Mouse (Mus musculus) heart, postnatal 14 days (tissue): ENCODE results near the gene Gm20388. TPM values are rescaled to one million over a fixed set of nuclear protein-coding genes. Genes with fewer than 3 reads are reported as not detected.
"Not testable (repeated sequence)": the region's sequence is repeated elsewhere in the genome, so short reads cannot be mapped to it uniquely, and the experiment has no call there.

Experiments
- DNase-seq, 2 experiments: peaks; one replicate each; pipeline ENCODE4 v3.0.0; 2021 to 2022
- intact Hi-C: fragments of 180-260 bp; cut with DNase I; formaldehyde crosslinking; loops from one replicate; pipeline ENCODE4 v1.15.1; 2025
- total RNA-seq, 2 experiments: library from RNA; stranded (reverse); gene quantifications; 2 replicates each; pipeline ENCODE4 v1.2.3; 2021

Gene Gm20388
- total RNA-seq, 2 experiments from 2014 or later = 0.24 TPM; not detected in 1

DNA sequence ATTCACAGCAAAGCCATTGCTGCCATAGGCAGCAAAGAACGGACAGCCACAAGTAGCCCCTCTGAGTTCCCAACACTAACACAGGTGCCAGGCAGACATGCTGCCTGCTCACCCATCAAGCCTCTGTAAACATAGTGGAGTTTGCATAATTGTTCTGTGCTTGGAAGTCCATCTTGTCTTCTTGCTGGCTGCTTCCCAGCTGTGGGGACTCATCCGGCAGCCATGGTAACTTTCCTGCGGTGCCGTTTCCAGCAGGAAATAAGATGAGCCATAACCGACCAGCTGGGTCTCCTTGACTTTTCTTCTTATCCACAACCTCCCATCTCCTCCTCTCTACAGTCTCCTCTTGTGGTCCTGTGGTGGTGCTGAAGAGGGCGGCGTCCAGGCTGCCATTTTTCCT, 787.8 kb downstream of the Gm20388 start:
- intact Hi-C loops = loop anchor here (5.0 kb wide), 1 partner anchor 39 kb away; the partner anchor contains the start of gene Irf8
- no peak for DNase-seq

DNA sequence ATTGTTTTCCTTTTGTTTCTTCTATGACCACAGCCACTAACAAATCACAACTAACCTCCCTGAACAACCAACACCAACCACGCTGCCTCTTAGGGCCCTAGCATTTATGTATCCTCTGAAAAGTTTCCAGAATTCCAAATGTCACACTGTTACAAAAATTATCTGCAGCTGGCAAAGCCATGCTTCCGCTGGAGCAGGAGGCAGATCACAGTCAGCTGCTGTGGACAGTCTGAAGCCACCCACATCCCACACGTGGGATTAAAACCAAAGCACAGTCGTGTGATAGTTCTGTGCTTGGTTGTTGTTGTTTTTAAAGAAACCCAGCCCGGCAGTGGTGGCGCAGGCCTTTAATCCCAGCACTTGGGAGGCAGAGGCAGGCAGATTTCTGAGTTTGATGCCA, 788.4 kb downstream of the Gm20388 start:
- DNase-seq = no peak
- intact Hi-C loops = loop anchor here (5.0 kb wide), 1 partner anchor 38 kb away; the partner anchor contains the start of gene Irf8

DNA sequence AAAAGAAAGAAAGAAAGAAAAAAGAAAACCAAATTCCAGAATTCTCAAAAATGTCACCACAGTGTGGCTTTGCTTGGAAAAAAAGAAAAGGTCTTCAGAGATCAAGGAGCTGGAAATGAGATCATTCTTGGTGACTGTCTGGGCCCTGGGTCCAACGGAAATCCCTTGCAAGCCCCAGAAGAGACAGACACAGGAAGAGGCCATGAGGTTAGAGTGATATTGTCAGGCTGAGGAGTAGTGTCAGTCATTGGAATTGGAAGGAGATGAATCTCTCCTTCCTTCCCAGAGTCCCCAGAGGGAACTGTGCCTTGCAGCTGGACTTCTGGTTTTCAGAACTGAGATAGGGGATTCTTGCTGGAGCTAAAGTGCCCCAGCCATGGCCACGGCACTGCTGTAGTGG, 788.9 kb downstream of the Gm20388 start:
- DNase-seq = no peak
- intact Hi-C loops = loop anchor here (5.0 kb wide), 1 partner anchor 38 kb away; the partner anchor contains the start of gene Irf8

DNA sequence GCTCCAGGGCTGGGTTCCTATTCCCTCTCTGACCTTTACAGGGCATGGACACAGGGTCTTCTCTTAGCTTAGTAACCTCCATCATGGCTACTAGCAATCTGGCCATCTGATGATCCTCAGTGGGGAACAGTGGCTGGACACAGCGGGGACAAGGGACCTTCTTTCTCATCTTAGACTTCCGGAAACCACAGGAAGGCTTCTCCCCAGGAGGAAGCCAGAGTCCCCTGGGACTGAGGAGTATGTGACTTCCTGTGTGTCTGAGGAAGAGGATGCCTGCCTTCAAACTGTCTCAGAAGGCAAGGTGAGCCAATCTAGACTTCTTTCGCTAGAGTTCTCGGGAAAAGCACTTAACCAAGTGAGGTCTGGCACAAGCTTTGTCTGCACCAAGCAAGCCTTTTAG, 789.4 kb downstream of the Gm20388 start:
- intact Hi-C loops = no loop called here
- no peak for DNase-seq

DNA sequence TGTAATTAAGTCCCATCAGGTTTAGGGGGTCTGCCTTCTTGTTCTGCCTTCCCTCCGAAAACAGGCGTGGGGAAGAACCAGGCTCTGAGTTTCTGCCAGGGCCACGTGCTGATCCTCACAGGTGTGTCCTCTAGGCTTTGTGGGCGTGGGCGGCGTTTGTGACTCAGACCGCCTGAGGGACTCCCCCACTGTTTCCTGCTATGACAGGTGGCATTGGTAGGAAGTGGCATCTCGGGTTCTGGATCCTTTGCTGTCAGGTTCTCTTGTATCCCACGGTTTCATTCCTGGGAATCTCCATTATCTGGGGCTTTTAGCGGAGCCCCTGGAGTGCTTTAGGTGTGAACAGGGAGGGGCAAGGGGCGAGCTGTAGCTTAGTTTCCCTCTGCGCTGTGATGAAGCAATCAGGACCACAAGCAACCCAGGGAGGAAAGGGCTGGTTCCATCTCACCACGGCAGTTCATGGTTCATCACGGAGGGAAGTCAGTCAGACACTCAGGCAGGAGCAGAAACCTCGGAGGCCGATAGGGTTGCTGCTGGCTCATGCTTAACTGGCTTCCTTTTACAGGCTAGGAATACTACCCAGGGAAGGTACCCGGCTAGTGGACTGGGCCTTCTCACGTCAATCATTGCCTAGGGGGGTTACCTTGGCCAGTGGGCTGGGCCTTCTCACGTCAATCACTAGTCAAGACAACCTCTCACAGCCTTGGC, 791.3 kb downstream of the Gm20388 start:
- DNase-seq = no peak
- intact Hi-C loops = no loop called here

DNA sequence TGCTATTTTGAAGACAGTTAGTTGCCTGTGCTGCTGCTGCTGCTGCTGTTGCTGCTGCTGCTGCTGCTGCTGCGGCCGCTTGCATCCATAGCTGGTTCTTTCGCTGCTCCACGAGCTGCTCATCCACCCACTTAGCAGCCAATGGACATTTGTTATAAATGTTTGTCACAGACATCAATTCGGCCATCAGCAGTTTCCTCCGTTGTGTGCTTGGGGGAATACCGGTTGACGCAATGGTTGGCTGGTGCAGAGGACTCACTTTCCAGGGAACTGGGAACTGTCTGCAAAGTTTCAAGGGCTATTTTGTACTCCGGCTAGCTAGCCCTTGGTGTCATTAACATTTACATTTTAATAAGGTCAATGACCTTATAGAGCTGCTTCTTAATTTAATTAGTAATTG, 793.6 kb downstream of the Gm20388 start:
- intact Hi-C loops = no loop called here
- DNase-seq = peak; percentile 46 to 58

DNA sequence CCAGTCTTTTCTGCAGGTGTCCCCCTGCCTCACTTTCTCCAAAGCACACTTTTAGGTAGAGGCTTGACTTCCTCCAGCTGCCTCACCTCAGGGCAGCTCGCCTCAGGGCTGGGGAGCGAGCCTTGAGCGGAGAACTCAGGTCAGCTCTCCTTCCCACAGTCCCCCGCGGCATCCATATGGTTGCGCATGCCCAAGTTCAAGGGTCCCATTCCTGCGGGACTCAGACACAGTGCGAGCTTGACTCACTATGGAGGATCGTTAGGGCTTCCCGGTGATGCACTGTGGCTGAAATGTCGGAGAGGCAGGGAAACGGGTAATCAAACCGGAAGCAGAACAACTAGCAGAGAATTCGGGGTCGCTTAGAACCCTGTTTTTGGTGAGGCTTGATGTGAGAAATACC, 794.5 kb downstream of the Gm20388 start:
- intact Hi-C loops = no loop called here
- no peak for DNase-seq

DNA sequence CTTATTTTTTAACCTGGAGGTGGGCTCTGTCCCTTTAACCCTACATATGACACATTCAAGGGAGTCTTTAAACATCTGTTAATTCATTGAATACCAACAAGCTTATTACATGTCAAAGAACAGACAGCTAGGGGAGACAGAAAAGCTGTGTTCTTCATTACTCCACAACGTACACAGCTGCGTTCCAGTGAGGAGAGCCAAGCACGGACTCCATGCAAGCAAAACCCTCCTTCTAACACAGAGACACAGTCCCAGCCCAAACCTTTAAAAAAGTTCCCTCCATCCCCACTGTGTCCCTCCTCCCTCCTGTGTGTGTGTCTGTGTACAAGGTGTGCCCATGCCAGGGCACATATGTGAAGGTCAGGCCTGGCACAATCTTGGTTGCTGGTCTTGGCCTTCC, 795.6 kb downstream of the Gm20388 start:
- intact Hi-C loops = no loop called here

DNA sequence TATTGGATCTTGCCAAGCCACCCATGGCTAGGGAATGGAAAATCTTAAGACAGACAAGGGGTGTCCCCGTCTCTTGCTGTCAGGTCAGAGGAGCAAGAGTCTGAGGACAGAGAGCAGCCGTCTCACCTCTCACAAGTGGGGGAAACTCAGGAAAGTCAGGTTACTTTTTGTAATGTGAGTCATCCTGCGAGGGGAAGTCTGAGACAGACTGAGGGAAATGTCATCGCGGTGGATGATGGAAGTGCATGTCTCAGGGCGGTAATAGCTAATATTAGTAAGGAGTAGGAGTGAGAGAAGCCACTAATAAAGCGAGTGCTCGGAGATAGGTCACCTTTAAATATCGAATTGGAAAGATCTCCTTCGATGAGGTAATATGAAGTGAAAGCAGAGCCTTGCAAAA, 798.5 kb downstream of the Gm20388 start:
- no peak for DNase-seq
- intact Hi-C loops = no loop called here

More for the DNA sequence above, 795.6 kb downstream of the Gm20388 start:
- DNase-seq = no peak

DNA sequence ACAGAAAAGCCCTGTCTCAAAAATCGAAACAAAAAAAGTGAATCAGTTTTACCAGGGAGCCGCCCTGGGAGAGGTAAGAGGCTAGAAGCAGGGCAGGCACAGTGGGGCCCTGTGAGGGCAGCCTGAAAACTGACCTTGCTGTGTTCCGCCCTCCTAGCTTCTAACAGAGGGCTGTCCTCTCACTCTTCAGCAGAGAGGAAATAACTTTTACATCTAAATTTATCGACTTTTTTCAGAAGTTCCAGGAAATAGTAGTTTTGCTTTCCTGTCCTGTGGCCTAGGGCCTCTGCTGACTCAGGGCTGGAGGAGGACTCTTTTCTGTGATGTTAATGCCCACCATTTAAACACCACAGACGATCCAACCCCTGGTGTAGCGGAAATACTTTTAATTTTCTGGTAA, 804.6 kb downstream of the Gm20388 start:
- no peak for DNase-seq
- intact Hi-C loops = no loop called here

DNA sequence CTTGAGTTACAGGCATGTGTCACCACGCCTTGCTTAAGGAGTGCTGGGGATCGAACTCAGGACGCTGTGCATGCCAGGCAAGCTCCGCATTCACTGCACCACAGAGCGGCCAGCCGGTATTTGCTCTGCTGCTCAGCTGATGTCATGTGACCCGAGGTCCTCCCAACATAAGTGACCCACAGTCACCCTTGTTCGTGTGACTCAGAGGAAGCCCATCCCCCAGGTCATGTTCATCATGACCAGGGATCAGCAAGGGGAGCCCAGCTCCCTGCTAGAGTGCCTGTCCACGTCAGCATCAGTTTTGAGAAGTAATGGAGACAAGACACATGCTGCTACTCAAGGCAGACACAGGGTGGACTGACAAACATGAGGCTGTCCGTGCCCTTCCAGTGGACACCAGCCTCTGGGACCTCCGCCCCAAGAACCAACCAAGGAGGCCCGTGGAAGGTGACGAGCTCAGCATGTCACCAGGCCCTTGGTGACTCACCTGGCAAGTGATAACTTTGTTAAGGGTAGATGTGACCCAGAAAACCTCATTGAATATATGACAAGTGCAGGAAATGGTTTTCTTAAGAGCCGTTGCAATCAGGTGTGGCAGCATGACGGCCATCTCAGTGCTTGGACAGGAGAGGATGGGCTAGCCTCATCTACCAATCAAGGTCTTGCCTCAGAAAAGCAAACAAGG, 805.5 kb downstream of the Gm20388 start:
- intact Hi-C loops = no loop called here
- DNase-seq = no peak

DNA sequence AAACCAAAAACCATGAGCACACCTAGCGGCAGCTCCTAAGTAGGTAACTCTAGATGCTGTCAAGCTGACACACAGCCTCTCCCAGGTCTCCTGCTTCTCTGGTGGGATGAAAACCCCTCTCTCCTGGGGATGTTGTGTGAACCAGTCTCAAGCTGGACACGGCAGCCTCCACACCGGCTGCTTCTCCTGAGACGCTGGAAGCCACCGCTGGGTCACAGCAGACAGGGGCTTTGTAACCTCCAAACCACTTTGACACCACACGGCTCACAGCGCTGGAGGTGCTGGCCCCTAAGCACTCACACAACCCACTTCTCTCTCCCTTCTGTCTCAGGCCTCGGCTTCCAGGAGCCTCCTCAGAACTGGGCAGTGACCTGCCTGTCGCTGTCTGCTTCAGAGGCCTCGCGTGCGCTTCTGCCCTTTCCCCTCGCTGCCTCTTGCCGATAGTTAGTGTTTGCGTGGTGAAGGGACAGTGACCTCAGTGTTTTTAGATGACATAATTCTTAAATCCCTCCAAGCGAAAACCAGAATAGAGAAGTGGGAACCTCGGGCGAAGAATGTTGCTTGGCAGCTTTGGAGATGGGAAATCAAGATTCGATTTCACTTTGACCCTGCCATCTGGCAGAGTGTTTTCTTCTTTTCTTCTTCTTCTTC, 809.1 kb downstream of the Gm20388 start:
- intact Hi-C loops = no loop called here
- DNase-seq = no peak

DNA sequence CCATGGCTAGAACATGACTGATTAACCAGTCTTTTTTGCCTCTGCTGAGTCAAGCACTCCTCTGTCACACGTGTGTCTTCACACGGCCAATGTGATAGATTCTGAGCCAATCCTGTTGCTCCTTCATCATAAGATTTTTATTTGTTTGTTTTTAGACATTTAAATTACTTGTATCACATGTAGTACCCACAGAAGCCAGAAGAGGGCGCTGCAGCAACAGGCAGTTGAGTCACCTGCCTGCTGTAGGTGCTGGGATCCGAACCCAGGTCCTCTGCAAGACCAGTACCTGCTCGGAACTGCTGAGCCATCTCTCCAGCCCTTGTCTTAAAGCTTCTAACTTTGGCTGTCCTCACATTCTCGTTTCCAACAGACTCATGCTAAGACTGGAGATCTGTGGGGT, 812.4 kb downstream of the Gm20388 start:
- intact Hi-C loops = no loop called here
- DNase-seq = no peak

DNA sequence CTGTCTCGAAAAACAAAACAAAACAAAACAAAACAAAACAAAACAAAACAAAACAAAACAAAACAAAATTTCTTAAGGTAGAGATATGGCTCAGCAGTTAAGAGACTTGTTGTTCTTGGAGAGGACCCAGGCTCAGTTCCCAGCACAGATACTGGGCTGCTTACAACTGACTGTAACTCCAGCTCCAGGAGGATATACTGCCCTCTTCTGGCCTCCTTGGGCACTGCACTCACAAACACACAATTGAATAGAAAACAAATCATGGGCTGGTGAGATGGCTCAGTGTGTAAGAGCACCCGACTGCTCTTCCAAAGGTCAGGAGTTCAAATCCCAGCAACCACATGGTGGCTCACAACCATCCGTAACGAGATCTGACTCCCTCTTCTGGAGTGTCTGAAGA, 813.5 kb downstream of the Gm20388 start:
- intact Hi-C loops, DNase-seq: not testable (repeated sequence)

DNA sequence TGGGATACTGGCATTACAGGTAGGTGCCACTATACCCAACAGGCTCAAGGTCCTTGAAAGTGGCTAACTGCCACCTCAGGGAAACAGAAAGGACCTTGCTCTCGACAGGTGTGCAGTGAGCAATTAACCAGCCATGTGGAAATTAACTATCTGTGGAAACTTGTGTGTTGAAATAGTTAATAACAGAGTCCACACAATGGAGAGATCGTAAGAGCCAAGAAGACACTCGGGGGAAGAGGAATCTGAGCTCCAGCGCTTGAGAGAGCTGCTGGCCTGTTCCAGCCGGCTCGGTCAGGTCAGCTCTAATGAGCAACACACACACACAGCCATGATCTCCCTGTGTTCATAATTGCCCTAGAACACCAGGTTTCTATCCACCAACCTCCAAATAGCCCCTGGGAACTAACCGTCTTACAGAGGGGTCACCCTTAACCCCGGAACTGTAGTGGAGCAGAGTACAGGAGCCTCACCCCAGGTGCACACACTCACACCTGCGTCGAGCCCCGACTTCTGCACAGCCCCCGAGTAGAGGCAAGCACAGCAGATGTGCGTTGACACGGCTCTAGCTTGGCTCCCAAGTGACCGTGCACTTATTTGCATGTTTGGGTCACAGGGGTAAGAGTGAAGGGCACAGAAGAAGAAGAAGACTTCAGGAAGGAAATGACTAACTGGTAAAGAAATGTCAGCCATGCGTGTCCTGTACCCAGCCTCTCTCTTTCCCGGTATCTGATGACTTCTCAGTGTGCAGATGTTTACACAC, 814.4 kb downstream of the Gm20388 start:
- DNase-seq = no peak
- intact Hi-C loops = no loop called here

DNA sequence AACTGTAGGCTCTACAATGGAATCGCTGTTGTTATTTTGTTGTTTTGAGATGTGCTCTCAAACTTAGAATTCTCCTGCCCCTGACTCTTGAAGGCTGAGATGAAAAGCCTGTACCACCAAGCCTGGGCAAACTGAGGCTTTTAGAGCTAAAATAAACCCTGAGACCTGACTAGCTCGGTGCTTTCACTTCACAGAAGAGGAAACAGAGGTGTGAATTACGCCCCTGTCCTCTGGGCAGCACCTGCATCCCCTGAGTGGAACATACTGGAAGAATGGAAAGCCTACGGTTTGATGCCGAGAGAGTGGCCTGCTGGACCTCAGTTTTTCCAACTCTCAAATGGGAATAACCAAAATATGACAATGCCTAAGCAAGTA, 814.9 kb downstream of the Gm20388 start:
- intact Hi-C loops = no loop called here
- no peak for DNase-seq

DNA sequence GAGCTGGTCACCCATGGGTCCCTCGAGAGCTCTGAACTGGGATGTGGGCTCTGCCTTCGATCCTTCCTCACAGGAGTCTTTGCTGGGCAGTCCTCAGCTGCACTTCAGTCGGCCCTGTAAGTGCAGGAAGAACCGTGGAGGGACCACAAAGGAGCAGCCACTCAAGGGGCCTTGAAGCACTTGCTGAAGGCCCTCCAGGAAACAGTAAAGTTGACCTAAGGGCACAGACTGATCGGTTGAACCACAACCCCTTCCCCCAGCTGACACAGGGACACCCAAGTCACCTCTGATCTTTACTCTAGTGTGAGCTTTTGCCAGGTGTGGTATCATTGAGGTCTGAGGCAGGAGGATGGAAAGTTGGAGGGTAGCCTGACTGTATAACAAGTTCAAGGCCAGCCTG, 815.4 kb downstream of the Gm20388 start:
- no peak for DNase-seq
- intact Hi-C loops = no loop called here

DNA sequence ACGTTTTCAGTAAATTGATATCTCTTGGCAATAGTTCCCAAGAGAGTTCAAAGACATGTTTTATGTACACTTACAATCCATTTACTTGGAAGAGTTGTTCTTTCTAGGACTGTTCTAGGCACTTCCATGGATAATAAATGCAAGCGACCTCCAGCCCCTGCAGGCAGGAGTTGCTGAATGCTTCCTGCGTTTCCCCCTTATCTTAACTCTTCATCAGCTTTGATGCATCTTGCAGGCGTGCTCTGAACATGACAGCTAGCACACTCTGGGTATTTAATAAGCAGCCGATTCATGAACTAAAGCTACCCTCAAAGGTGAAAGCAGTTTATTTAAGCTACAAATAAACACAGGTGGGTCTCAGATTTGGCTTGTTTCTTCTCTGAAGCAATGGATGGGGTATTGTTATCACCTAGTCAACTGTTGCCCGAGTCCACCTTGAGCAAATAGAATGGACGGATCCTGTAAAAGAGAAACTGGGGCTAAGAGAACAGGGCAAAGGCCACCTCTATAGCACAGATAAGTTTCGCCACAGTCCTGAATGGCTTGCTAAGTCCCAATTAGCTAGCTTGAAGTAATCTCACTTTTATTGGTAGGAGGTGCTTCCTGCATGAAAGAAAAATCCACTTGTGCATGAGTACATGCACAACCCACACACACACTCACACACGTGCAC, 818.0 kb downstream of the Gm20388 start:
- DNase-seq = no peak
- intact Hi-C loops = no loop called here

DNA sequence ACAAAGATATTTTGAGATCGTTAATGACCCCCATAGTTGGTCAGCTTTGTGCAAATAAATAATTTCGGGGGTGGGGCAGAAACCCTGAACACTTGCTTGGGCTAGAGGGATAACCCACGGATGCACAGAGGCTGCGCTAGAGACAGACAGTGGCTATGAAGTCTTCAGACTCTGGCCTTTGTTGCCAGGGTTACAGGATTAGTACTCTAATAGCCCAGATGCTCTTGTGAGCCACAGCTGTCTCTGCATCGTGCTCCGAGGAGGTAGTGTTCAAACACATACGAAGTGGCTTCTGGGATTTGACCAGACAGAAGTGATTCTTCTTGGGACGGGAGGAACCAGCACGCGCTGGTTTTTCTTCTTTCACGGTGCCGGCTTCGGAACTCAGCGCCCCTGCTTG, 820.9 kb downstream of the Gm20388 start:
- intact Hi-C loops = no loop called here
- DNase-seq = no peak

DNA sequence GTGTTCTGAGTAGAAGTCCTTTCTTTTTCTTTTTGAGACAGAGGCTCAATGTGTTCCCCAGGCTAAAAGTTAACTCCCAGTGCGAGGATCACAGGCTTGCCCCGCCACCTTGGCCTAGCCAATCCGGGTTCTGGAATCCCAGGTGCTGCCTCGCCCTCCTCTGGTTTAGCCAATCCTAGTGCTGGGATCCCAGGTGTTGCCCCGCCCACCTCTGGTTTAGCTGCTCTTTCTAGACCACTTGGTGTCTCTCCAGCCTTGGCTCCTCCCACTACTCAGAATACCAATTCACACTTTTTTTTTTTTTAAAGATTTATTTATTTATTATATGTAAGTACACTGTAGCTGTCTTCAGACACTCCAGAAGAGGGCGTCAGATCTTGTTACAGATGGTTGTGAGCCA, 821.4 kb downstream of the Gm20388 start:
- no peak for DNase-seq
- intact Hi-C loops = no loop called here
